Mouse (Mus musculus) ES-CJ7 (cell line): ENCODE measurements at regions not wholly inside any gene's neighbourhood (a gene's known extent, or its start where the extent isn't known, plus 50 kb on each side); places are given as distances from the start of the nearest gene placed in this dataset.

Experiments used
- DNase-seq: peaks from one replicate; pipeline ENCODE4 v3.0.0; 2011; ENCODE audit warnings: low read depth, low spot score

DNA sequence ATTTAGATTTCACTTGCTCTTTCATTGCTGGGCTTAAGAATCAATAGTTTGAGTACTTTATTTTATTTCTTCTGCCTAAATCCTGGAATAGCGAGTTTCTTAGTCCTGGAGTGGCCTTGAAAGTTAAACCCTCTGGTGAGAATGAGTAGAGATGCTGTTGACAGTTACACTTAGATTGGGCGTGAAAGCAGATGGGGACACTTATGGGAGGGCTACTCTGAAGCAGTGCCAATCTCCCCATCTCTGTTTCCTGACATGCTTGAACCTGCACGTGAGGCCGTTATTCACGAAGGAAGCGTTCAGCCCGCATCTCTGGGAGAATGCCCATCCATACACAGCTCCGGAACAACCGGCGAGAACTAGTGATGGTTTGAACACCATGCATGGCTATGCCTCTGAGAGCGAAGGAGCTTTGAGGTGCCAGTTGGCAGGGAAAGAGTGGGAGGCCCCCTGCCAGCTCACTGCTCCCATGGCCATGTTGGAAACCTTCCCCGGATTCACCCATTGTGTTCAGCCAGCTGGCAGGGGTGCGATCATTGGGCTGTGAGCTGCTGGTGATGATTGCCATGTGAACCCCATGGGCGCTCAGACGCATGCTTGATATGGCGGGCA is 792.2 kb upstream of the Got2 start:
- no peak for DNase-seq

DNA sequence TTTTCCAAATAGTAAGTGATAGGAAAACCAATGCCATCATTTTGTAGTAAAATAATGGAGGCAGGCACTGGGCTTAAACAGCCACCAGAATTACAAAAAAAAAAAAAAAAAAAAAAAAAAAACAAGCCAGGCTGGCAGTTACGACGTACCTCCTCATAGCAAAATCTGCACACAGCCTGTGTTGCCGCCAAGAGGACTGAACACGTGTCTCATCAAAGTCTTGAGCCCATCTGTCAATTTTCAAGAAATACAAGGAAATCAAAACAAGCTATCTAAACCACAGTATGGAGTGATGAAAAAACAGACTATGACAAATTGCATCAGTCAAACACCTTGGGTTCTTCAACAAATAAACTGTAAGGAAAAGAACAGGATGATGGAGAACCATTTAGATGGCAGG is 791.2 kb upstream of the Got2 start:
- no peak for DNase-seq

GRCm38 (mm10) chr8:96674703-96675102 is 786.4 kb upstream of the Got2 start:
- peak; percentile 7 for DNase-seq

DNA sequence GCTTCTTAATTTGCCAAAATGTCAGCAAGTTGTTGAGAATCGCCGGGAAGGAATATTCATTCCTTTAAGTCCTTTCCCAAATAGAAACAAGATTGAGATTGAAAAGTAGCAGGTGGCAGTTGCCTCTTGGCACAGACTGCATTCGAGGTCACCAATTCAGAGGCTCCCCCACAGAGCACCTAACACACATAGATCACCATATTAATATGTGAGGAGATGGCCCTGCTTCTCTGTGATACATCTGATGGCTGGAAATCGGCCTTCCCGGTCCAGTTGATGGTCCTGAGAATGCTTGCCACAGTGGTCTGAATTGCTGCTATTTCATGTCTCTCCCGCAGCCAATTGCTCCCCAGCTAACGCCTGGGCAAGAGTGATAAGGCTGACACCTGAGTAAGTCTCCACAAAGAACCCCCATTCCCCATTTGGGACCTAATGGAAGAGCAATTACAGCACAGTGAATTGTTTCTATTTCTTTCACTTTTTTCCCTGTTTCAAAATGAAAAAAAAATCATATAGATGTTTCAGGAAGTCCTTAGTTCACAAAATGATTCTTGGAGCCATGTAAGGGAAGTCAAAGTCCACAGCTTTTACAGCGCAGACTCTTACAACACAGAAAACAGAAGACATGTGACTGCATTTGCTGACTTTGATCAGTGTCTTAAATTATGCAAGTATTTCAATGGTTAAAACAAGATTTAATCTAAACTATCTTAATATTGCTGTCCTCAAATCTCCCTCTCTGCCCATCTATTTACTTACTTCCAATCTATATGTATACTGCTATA is 768.3 kb upstream of the Got2 start:
- DNase-seq, result no peak

- DNase-seq, result no peak
Observed at GRCm38 (mm10) chr8:96647743-96648142, 759.4 kb upstream of the Got2 start.
